Mouse (Mus musculus) brain, embryonic 14.5 days (tissue): ENCODE measurements at regions not wholly inside any gene's neighbourhood (a gene's known extent, or its start where the extent isn't known, plus 50 kb on each side); places are given as distances from the start of the nearest gene placed in this dataset.

Source experiments
- CTCF ChIP-seq: fragments of 200-500 bp; IDR thresholded peaks from 2 replicates; pipeline ENCODE4 v1.5.1; 2012; ENCODE audit warnings: inconsistent platforms, mild to moderate bottlenecking, moderate library complexity, borderline replicate concordance; ENCODE audit not compliant: insufficient read depth, insufficient read length; ENCODE audit errors: extremely low read depth
- POLR2A ChIP-seq: fragments of 200-500 bp; IDR thresholded peaks from 2 replicates; pipeline ENCODE4 v1.6.1; 2012; ENCODE audit warnings: mild to moderate bottlenecking, inconsistent platforms, borderline replicate concordance; ENCODE audit not compliant: poor library complexity, insufficient read depth, insufficient read length, severe bottlenecking; ENCODE audit errors: extremely low read depth

- no peak for TF ChIP-seq CTCF
- no peak for TF ChIP-seq POLR2A
These were observed 532.1 kb downstream of the 9430069I07Rik start for GRCm38 (mm10) chr15:33825435-33826088.
